9 mouse cellular contexts compared by ENCODE assay signal in the genomic region with DNA sequence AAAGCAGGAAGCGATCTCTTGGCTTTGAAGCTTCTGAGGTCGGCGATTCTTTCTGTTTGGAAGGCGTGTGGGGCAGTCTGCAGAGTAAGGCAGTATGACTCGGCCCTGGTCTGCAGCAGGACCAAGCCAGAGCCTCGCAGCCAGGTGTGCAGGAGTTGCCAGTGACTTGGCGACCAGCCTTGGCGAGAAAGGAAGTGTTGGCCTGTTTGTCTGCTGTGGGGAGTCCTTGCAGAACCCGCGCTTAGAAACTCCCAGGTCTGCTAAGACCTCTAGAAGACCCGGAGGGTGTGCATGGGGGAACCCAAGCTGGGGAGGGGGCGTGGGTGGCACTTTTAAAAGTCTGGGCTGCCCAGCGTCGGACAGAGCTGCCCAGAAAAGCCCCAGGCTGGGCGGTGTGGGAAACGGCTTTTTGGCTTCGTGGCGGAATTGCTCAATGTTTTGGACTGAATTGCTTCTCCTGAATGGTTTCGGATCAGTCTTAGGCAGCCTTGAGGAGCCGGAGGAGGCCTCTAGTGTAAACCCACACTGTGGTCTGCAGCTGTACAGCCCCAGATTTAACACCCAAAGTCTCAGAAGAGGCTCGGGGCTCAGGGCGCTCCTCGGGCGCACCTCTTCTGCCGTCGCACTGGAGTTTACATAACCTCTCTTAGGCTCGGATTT. TPM values are rescaled to one million over a fixed set of nuclear protein-coding genes. Genes with fewer than 3 reads are reported as not detected.
A peak's percentile ranks its signal among the peaks of the same experiment; 100 is the strongest.
DNase-seq lines count a peak whose midpoint lies in the region; ATAC-seq lines count a peak whose summit lies in the region.
"Had no signal": no experiment of that assay in that cellular context is flagged by ENCODE, and none has a peak within 500 bp of the region (broad histone marks: within the 10 kb centered on the region; RNA-seq: fewer than 3 reads in every experiment).

No protein-coding gene starts in this region.

- WGBS in forebrain, embryonic 11.5 days, result under 1% methylated on average over 27 of the region's 27 CpGs
- 0% methylated on average over 27 of the region's 27 CpGs for WGBS in limb, embryonic 13.5 days

- H3K27me3 ChIP-seq in forebrain, embryonic 11.5 days (ENCODE audit: control insufficient read depth, insufficient read depth, low read length), result peaks cover 63% of the 10 kb centered on the region
- no peaks in the 10 kb centered on the region for H3K27me3 ChIP-seq in limb, embryonic 13.5 days

- no peaks in the 10 kb centered on the region for H3K9me3 ChIP-seq in forebrain, embryonic 11.5 days (ENCODE audit: control insufficient read depth, low read length)
- H3K9me3 ChIP-seq in limb, embryonic 13.5 days, result no peaks in the 10 kb centered on the region

- peaks cover 18% of the 10 kb centered on the region for H3K4me1 ChIP-seq in forebrain, embryonic 11.5 days (replicated peaks; ENCODE audit: control insufficient read depth, insufficient read depth, low read length)
- H3K4me1 ChIP-seq in limb, embryonic 13.5 days, result peaks cover 31% of the 10 kb centered on the region

- ATAC-seq in forebrain, embryonic 11.5 days (replicated peaks; ENCODE audit: low FRiP score), result no peak
- no peak for ATAC-seq in limb, embryonic 13.5 days (ENCODE audit: low FRiP score, low read depth)

- peak overlapping the region; percentile 41 for H3K4me2 ChIP-seq in forebrain, embryonic 11.5 days (ENCODE audit: low read depth, low read length, severe bottlenecking)
- H3K4me2 ChIP-seq in limb, embryonic 13.5 days (replicated peaks), result peak overlapping the region; percentile 80

- peak; percentile 76 for DNase-seq in 3134 (ENCODE audit: extremely low read depth, insufficient read length, low spot score)
- peak; percentile 39 for DNase-seq in R1 (ENCODE audit: low read depth, low spot score)
- DNase-seq in forebrain, embryonic 11.5 days (ENCODE audit: low spot score), result peak; percentile 64
- peak; percentile 39 for DNase-seq in heart, postnatal 25 days (ENCODE audit: low spot score)
- DNase-seq in neural tube, embryonic 10.5 days (ENCODE audit: extremely low spot score, low spot score), result peak; percentile 71
- DNase-seq in left cerebral cortex, adult 18-20 months (ENCODE audit: low spot score in 2 of 2), result no peak
- no peak for DNase-seq in T-cell, adult 2 months (ENCODE audit: low spot score)

- peak overlapping the region; percentile 21 for H3K27ac ChIP-seq in forebrain, embryonic 11.5 days (ENCODE audit: low read depth, low read length)
- H3K27ac ChIP-seq in limb, embryonic 13.5 days, result peak overlapping the region; percentile 100
- H3K27ac ChIP-seq: macrophage had no signal

- H3K36me3 ChIP-seq in forebrain, embryonic 11.5 days (ENCODE audit: control insufficient read depth, insufficient read depth, low read length), result no peaks in the 10 kb centered on the region
- H3K36me3 ChIP-seq in limb, embryonic 13.5 days, result peaks cover 16% of the 10 kb centered on the region

- H3K9ac ChIP-seq in forebrain, embryonic 11.5 days (ENCODE audit: low read length), result peak overlapping the region; percentile 35
- peak overlapping the region; percentile 100 for H3K9ac ChIP-seq in limb, embryonic 13.5 days

- intact Hi-C loops in heart, postnatal 25 days (cut with DNase I), result loop anchor here (10.0 kb wide), 3 partner anchors 449 to 1089 kb away; partner anchors contain the start of genes Lnx1 and Usp46

- peak overlapping the region; percentile 44 for H3K4me3 ChIP-seq in forebrain, embryonic 11.5 days (ENCODE audit: low read depth, low read length)
- peak overlapping the region; percentile 86 for H3K4me3 ChIP-seq in limb, embryonic 13.5 days

RNA-seq across cellular contexts. Expression of gene Pdgfra, which starts 2.0 kb away (rescaled TPM):
- polyA plus RNA-seq in forebrain, embryonic 11.5 days (2014; fragmentation: Nextera tagmentation; extraction: Ambion mirVana), result 21.6 and 24.0 TPM in 2 replicates
- 10 to 100 TPM; 31.8 to 32.3 TPM for total RNA-seq in heart, postnatal 25 days (2021)
- 120 and 137 TPM in 2 replicates for polyA plus RNA-seq in limb, embryonic 13.5 days (2015; fragmentation: Nextera tagmentation; extraction: Ambion mirVana)
- total RNA-seq in left cerebral cortex, adult 18-20 months (2021), result 10 to 100 TPM; 29.3 to 30.0 TPM
- polyA plus RNA-seq: macrophage had no signal

Comparison
In these comparisons a context has a peak if more than half of its experiments do, and no peak if none do; other contexts are left out.
1. DNase-seq: peak in 3134 (single experiment), R1 (single experiment), forebrain, embryonic 11.5 days (single experiment), heart, postnatal 25 days (single experiment) and neural tube, embryonic 10.5 days (single experiment); none in left cerebral cortex, adult 18-20 months (0 of 2) and T-cell, adult 2 months (single experiment).